8 mouse cellular contexts compared by ENCODE assay signal in genomic region chr7:46714518-46714917, GRCm38 (mm10). TPM values are rescaled to one million over a fixed set of nuclear protein-coding genes. Genes with fewer than 3 reads are reported as not detected.
A peak's percentile ranks its signal among the peaks of the same experiment; 100 is the strongest.
DNase-seq lines count a peak whose midpoint lies in the region; ATAC-seq and TF ChIP-seq lines count a peak whose summit lies in the region.

No protein-coding gene starts in this region.

- H3K4me2 ChIP-seq in forebrain, embryonic 11.5 days (ENCODE audit: low read depth, low read length, severe bottlenecking): no peak overlapping the region
- no peak overlapping the region for H3K4me2 ChIP-seq in forebrain, embryonic 12.5 days
- H3K4me2 ChIP-seq in kidney, postnatal 0 days (ENCODE audit: low read length): no peak overlapping the region

- ATAC-seq in forebrain, embryonic 11.5 days (replicated peaks; ENCODE audit: low FRiP score): no peak
- ATAC-seq in forebrain, embryonic 12.5 days (ENCODE audit: low FRiP score): no peak
- ATAC-seq in kidney, postnatal 0 days (replicated peaks; ENCODE audit: low FRiP score, low read depth): no peak

- DNase-seq in forebrain, embryonic 11.5 days (ENCODE audit: low spot score): peak; percentile 67
- DNase-seq in urinary bladder, postnatal 25 days (ENCODE audit: low spot score): peak; percentile 60
- no peak for DNase-seq in urinary bladder, postnatal 4 days (ENCODE audit: low spot score in 2 of 2)
- DNase-seq in embryo, embryonic 11.5 days (ENCODE audit: low read depth, low spot score): peak; percentile 54
- DNase-seq in kidney, postnatal 0 days (ENCODE audit: low spot score): peak; percentile 75
- peak; percentile 77 for DNase-seq in lung, postnatal 36 days
- peak; percentile 41 to 70 for DNase-seq in spleen, adult 18-20 months

- H3K27me3 ChIP-seq in forebrain, embryonic 11.5 days (ENCODE audit: control insufficient read depth, insufficient read depth, low read length): no peaks in the 10 kb centered on the region
- no peaks in the 10 kb centered on the region; the same call in 1 of the 2 replicates for H3K27me3 ChIP-seq in forebrain, embryonic 12.5 days
- no peaks in the 10 kb centered on the region for H3K27me3 ChIP-seq in kidney, postnatal 0 days (ENCODE audit: insufficient read depth, low read length)

- H3K36me3 ChIP-seq in forebrain, embryonic 11.5 days (ENCODE audit: control insufficient read depth, insufficient read depth, low read length): no peaks in the 10 kb centered on the region
- no peaks in the 10 kb centered on the region for H3K36me3 ChIP-seq in forebrain, embryonic 12.5 days (replicated peaks)
- H3K36me3 ChIP-seq in kidney, postnatal 0 days (ENCODE audit: insufficient read depth, low read length): no peaks in the 10 kb centered on the region

- H3K4me1 ChIP-seq in forebrain, embryonic 11.5 days (replicated peaks; ENCODE audit: control insufficient read depth, insufficient read depth, low read length): no peaks in the 10 kb centered on the region
- peaks cover 3% of the 10 kb centered on the region for H3K4me1 ChIP-seq in forebrain, embryonic 12.5 days
- no peaks in the 10 kb centered on the region for H3K4me1 ChIP-seq in kidney, postnatal 0 days (replicated peaks; ENCODE audit: insufficient read depth, low read length)

- WGBS in forebrain, embryonic 11.5 days: 29% methylated on average over 6 of the region's 6 CpGs
- WGBS in forebrain, embryonic 12.5 days: 31% methylated on average over 6 of the region's 6 CpGs
- WGBS in kidney, postnatal 0 days: 32% methylated on average over 6 of the region's 6 CpGs

- H3K27ac ChIP-seq in forebrain, embryonic 11.5 days (ENCODE audit: low read depth, low read length): no peak overlapping the region
- no peak overlapping the region for H3K27ac ChIP-seq in forebrain, embryonic 12.5 days
- no peak overlapping the region for H3K27ac ChIP-seq in kidney, postnatal 0 days

- TF ChIP-seq CTCF in kidney, postnatal 0 days (IDR thresholded peaks at IDR 0.05; ENCODE audit: low read depth): peak; percentile 89

- H3K9ac ChIP-seq in forebrain, embryonic 11.5 days (ENCODE audit: low read length): no peak overlapping the region
- no peak overlapping the region for H3K9ac ChIP-seq in forebrain, embryonic 12.5 days
- H3K9ac ChIP-seq in kidney, postnatal 0 days (ENCODE audit: low read depth, low read length): no peak overlapping the region

- no peak overlapping the region for H3K4me3 ChIP-seq in forebrain, embryonic 11.5 days (ENCODE audit: low read depth, low read length)
- H3K4me3 ChIP-seq in forebrain, embryonic 12.5 days (replicated peaks): no peak overlapping the region
- no peak overlapping the region for H3K4me3 ChIP-seq in kidney, postnatal 0 days (replicated peaks; ENCODE audit: low read depth, low read length)

- H3K9me3 ChIP-seq in forebrain, embryonic 11.5 days (ENCODE audit: control insufficient read depth, low read length): no peaks in the 10 kb centered on the region
- no peaks in the 10 kb centered on the region for H3K9me3 ChIP-seq in forebrain, embryonic 12.5 days
- no peaks in the 10 kb centered on the region for H3K9me3 ChIP-seq in kidney, postnatal 0 days (replicated peaks; ENCODE audit: low read length)

RNA-seq across cellular contexts. Expression of gene Saa3, which starts 1.0 kb away (rescaled TPM):
- not detected in 2 replicates for polyA plus RNA-seq in forebrain, embryonic 11.5 days (2014; fragmentation: Nextera tagmentation; extraction: Ambion mirVana)
- polyA plus RNA-seq in forebrain, embryonic 12.5 days (2016; fragmentation: Nextera tagmentation; extraction: Ambion mirVana): not detected in 2 replicates
- 0.32 and 0.49 TPM in 2 replicates for polyA plus RNA-seq in kidney, postnatal 0 days (2015; fragmentation: Nextera tagmentation; extraction: Ambion mirVana)

RNA-seq across cellular contexts. Expression of gene Saal1, which starts 4.0 kb away (rescaled TPM):
- polyA plus RNA-seq in forebrain, embryonic 11.5 days (2014; fragmentation: Nextera tagmentation; extraction: Ambion mirVana): 45.3 and 47.0 TPM in 2 replicates
- polyA plus RNA-seq in forebrain, embryonic 12.5 days (2016; fragmentation: Nextera tagmentation; extraction: Ambion mirVana): 37.0 and 37.2 TPM in 2 replicates
- 20.3 and 23.1 TPM in 2 replicates for polyA plus RNA-seq in kidney, postnatal 0 days (2015; fragmentation: Nextera tagmentation; extraction: Ambion mirVana)

RNA-seq across cellular contexts. Expression of gene Saa4, which starts 17.9 kb away (rescaled TPM):
- polyA plus RNA-seq in forebrain, embryonic 11.5 days (2014; fragmentation: Nextera tagmentation; extraction: Ambion mirVana): not detected in 2 replicates
- polyA plus RNA-seq in forebrain, embryonic 12.5 days (2016; fragmentation: Nextera tagmentation; extraction: Ambion mirVana): not detected in 2 replicates
- not detected in 2 replicates for polyA plus RNA-seq in kidney, postnatal 0 days (2015; fragmentation: Nextera tagmentation; extraction: Ambion mirVana)

RNA-seq across cellular contexts. Expression of gene Saa1, which starts 28.3 kb away (rescaled TPM):
- polyA plus RNA-seq in forebrain, embryonic 11.5 days (2014; fragmentation: Nextera tagmentation; extraction: Ambion mirVana): not detected in 2 replicates
- not detected in 2 replicates for polyA plus RNA-seq in forebrain, embryonic 12.5 days (2016; fragmentation: Nextera tagmentation; extraction: Ambion mirVana)
- 2.1 and 3.7 TPM in 2 replicates for polyA plus RNA-seq in kidney, postnatal 0 days (2015; fragmentation: Nextera tagmentation; extraction: Ambion mirVana)

RNA-seq across cellular contexts. Expression of gene Saa2, which starts 37.1 kb away (rescaled TPM):
- polyA plus RNA-seq in forebrain, embryonic 11.5 days (2014; fragmentation: Nextera tagmentation; extraction: Ambion mirVana): not detected in 2 replicates
- polyA plus RNA-seq in forebrain, embryonic 12.5 days (2016; fragmentation: Nextera tagmentation; extraction: Ambion mirVana): not detected in 2 replicates
- polyA plus RNA-seq in kidney, postnatal 0 days (2015; fragmentation: Nextera tagmentation; extraction: Ambion mirVana): 0.28 and 0.50 TPM in 2 replicates

Comparison
In these comparisons a context has a peak if more than half of its experiments do, and no peak if none do; other contexts are left out.
1. DNase-seq: peak in forebrain, embryonic 11.5 days (single experiment), urinary bladder, postnatal 25 days (single experiment), embryo, embryonic 11.5 days (single experiment), kidney, postnatal 0 days (single experiment), lung, postnatal 36 days (single experiment) and spleen, adult 18-20 months (2 of 2); none in urinary bladder, postnatal 4 days (0 of 2).